Mouse (Mus musculus) kidney, embryonic 15.5 days (tissue): ENCODE data around the gene Pitpnm2. TPM values are rescaled to one million over a fixed set of nuclear protein-coding genes. Genes with fewer than 3 reads are reported as not detected.
A peak's percentile ranks its signal among the peaks of the same experiment; 100 is the strongest.

ENCODE experiments used
- ATAC-seq: fragments of 200-750 bp; cut with Nextera tagmentation; replicated peaks from 2 replicates; pipeline ENCODE4 v1.8.0; 2017; ENCODE audit warnings: moderate TSS enrichment; ENCODE audit not compliant: low FRiP score
- H3K27ac ChIP-seq: fragments of 300-500 bp; sonication (generic); 2 replicates; pipeline ENCODE4 v1.5.1; 2015; ENCODE audit warnings: mild to moderate bottlenecking, inconsistent platforms
- H3K27me3 ChIP-seq: fragments of 300-500 bp; sonication (generic); 2 replicates; pipeline ENCODE4 v1.6.1; 2015; ENCODE audit warnings: inconsistent platforms
- H3K36me3 ChIP-seq: fragments of 300-500 bp; sonication (generic); 2 replicates; pipeline ENCODE4 v1.6.1; 2015; ENCODE audit warnings: inconsistent platforms
- H3K4me1 ChIP-seq: fragments of 300-500 bp; sonication (generic); 2 replicates; pipeline ENCODE4 v1.6.1; 2015; ENCODE audit warnings: inconsistent platforms
- H3K4me2 ChIP-seq: fragments of 300-500 bp; sonication (generic); 2 replicates; pipeline ENCODE4 v1.6.1; 2015; ENCODE audit warnings: moderate library complexity, mild to moderate bottlenecking, inconsistent platforms
- H3K4me3 ChIP-seq: fragments of 300-500 bp; sonication (generic); replicated peaks from 2 replicates; pipeline ENCODE4 v1.5.1; 2015; ENCODE audit warnings: mild to moderate bottlenecking, inconsistent platforms
- H3K9ac ChIP-seq: fragments of 300-500 bp; sonication (generic); 2 replicates; pipeline ENCODE4 v1.6.1; 2015; ENCODE audit warnings: mild to moderate bottlenecking, inconsistent platforms
- H3K9me3 ChIP-seq: fragments of 300-500 bp; sonication (generic); replicated peaks from 2 replicates; pipeline ENCODE4 v1.6.1; 2016; ENCODE audit warnings: inconsistent platforms
- WGBS: fragments of 180-500 bp; shearing (Covaris S2); methylation state at CpG from one replicate; pipeline ENCODE4 v1.1.7; 2015; ENCODE audit warnings: mixed read lengths; 5-methylcytosine and 5-hydroxymethylcytosine counted together
- polyA plus RNA-seq: library from polyadenylated mRNA; unstranded; fragments of >200 nt; fragmentation: Nextera tagmentation; extraction: Ambion mirVana; gene quantifications from 2 replicates; pipeline ENCODE4 v1.2.1, GENCODE M21; 2015

Pitpnm2 gene
- polyA plus RNA-seq, 1 experiment from 2014 or later = 3.6 TPM

DNA sequence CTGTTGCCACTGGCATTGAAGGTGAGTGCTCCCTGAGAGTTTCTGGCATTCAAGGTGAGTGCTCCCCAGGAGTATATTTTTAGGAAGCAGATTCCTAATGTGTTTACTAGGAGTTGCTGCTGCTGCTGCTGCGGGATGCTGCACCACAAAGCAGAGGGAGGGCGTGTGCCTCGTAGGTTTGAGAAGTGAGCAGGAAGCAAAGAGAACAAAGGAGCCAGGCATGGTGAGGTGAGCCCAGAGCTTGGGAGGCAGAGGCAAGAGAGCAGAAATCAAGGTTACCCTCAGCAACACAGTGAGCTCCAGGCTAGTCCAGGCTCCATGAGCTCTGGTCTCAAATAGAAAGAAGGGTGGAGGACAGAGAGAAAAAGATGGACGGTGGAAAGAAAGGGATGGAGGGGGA is 13.7 kb upstream of the Pitpnm2 start:
- Histone ChIP-seq H3K4me2 (no peak overlapping the region), H3K27me3 (no peaks in the 10 kb centered on the region), H3K9ac (no peak overlapping the region), H3K9me3 (no peaks in the 10 kb centered on the region), H3K36me3 (peaks cover 69% of the 10 kb centered on the region), H3K4me3 (no peak overlapping the region), H3K27ac (no peak overlapping the region), H3K4me1 (no peaks in the 10 kb centered on the region)
- WGBS = 86% methylated on average over 4 of the region's 4 CpGs
- ATAC-seq = no peak

GRCm38 (mm10) chr5:124262090-124262489 is 12.5 kb upstream of the Pitpnm2 start:
- Histone ChIP-seq H3K27me3 (no peaks in the 10 kb centered on the region), H3K27ac (no peak overlapping the region), H3K4me1 (no peaks in the 10 kb centered on the region), H3K4me2 (no peak overlapping the region), H3K36me3 (peaks cover 81% of the 10 kb centered on the region), H3K4me3 (no peak overlapping the region), H3K9ac (no peak overlapping the region), H3K9me3 (no peaks in the 10 kb centered on the region)
- ATAC-seq = no peak
- WGBS = 82% methylated on average over 4 of the region's 4 CpGs

GRCm38 (mm10) chr5:124259133-124259532 is 9.6 kb upstream of the Pitpnm2 start:
- Histone ChIP-seq H3K4me1 (no peaks in the 10 kb centered on the region), H3K9ac (no peak overlapping the region), H3K4me2 (no peak overlapping the region), H3K27ac (no peak overlapping the region), H3K4me3 (no peak overlapping the region), H3K9me3 (no peaks in the 10 kb centered on the region), H3K36me3 (peaks cover 81% of the 10 kb centered on the region), H3K27me3 (no peaks in the 10 kb centered on the region)
- ATAC-seq = no peak
- 53% methylated on average over 2 of the region's 2 CpGs for WGBS

GRCm38 (mm10) chr5:124258026-124258425 is 8.5 kb upstream of the Pitpnm2 start:
- 100% methylated on average over 1 of the region's 1 CpGs for WGBS
- H3K36me3 ChIP-seq = peaks cover 87% of the 10 kb centered on the region
- no peak for ATAC-seq
- no peak overlapping the region for H3K4me2 ChIP-seq
- no peaks in the 10 kb centered on the region for H3K4me1 ChIP-seq
- H3K9ac ChIP-seq = no peak overlapping the region
- no peaks in the 10 kb centered on the region for H3K9me3 ChIP-seq
- no peak overlapping the region for H3K4me3 ChIP-seq
- no peak overlapping the region for H3K27ac ChIP-seq
- H3K27me3 ChIP-seq = no peaks in the 10 kb centered on the region

DNA sequence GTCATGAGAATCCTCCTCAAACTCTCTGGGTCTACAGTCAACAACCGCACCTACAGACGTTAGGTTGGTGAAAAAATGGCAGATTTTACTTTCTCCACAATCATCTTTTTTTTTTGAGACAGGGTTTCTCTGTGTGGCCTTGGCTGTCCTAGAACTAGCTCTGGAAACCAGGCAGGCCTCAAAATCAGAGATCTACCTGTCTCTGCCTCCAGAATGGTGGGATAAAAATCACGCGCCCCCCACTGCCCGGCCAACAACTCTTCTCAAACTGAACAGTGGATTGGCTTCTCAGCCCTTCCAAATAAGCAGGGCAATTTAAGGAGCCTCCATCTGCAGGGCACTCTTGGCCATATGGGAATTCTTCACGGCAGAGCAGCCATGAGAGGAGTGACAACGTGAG is 5.6 kb upstream of the Pitpnm2 start:
- ATAC-seq = no peak
- Histone ChIP-seq H3K4me3 (no peak overlapping the region), H3K36me3 (peaks cover 74% of the 10 kb centered on the region), H3K4me2 (no peak overlapping the region), H3K9ac (no peak overlapping the region), H3K27me3 (no peaks in the 10 kb centered on the region), H3K4me1 (peaks cover 7% of the 10 kb centered on the region), H3K9me3 (no peaks in the 10 kb centered on the region), H3K27ac (no peak overlapping the region)
- 89% methylated on average over 7 of the region's 7 CpGs for WGBS

DNA sequence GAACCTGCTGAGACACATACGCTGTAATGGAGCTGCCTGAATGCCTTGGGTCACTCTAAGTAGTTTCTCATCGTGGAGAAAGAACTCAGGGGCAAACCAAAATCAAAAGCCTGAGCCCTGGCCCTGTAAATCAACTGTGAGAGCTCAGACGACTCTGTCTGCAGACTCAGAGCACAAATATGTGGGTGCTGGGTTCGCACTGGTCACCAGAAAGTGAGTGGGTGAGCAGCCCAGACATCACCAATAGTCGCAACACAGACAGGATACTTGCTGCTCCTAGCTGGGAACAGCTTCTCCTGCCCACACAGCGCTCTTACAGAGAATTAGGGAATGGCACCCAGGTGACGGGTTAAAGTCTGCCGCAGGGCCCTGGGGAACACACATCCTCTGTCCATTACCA is 4.0 kb upstream of the Pitpnm2 start:
- Histone ChIP-seq H3K9me3 (no peaks in the 10 kb centered on the region), H3K4me2 (no peak overlapping the region), H3K27ac (no peak overlapping the region), H3K4me3 (no peak overlapping the region), H3K9ac (no peak overlapping the region), H3K27me3 (no peaks in the 10 kb centered on the region), H3K4me1 (peaks cover 16% of the 10 kb centered on the region), H3K36me3 (peaks cover 59% of the 10 kb centered on the region)
- WGBS = 76% methylated on average over 8 of the region's 8 CpGs
- no peak for ATAC-seq

- Histone ChIP-seq H3K4me2 (no peak overlapping the region), H3K4me3 (no peak overlapping the region), H3K27ac (no peak overlapping the region), H3K4me1 (peaks cover 24% of the 10 kb centered on the region), H3K27me3 (no peaks in the 10 kb centered on the region), H3K36me3 (peaks cover 51% of the 10 kb centered on the region), H3K9ac (no peak overlapping the region), H3K9me3 (no peaks in the 10 kb centered on the region)
- WGBS = 92% methylated on average over 13 of the region's 13 CpGs
- no peak for ATAC-seq
Observed at GRCm38 (mm10) chr5:124252580-124253320, 3.2 kb upstream of the Pitpnm2 start.

- 86% methylated on average over 5 of the region's 5 CpGs for WGBS
- H3K4me1 ChIP-seq = peaks cover 30% of the 10 kb centered on the region
- no peak for ATAC-seq
- H3K4me3 ChIP-seq = no peak overlapping the region
- no peak overlapping the region for H3K4me2 ChIP-seq
- H3K36me3 ChIP-seq = peaks cover 38% of the 10 kb centered on the region
- H3K27me3 ChIP-seq = no peaks in the 10 kb centered on the region
- no peak overlapping the region for H3K9ac ChIP-seq
- no peaks in the 10 kb centered on the region for H3K9me3 ChIP-seq
- H3K27ac ChIP-seq = no peak overlapping the region
Observed at GRCm38 (mm10) chr5:124251070-124251469, 1.5 kb upstream of the Pitpnm2 start.

- WGBS = 2% methylated on average over 40 of the region's 77 CpGs
- peak overlapping the region; percentile 77 for H3K9ac ChIP-seq
- no peaks in the 10 kb centered on the region for H3K27me3 ChIP-seq
- peak overlapping the region; percentile 84 for H3K4me2 ChIP-seq
- H3K4me1 ChIP-seq = peaks cover 30% of the 10 kb centered on the region
- H3K27ac ChIP-seq = peak overlapping the region; percentile 88
- H3K36me3 ChIP-seq = peaks cover 39% of the 10 kb centered on the region
- peak; percentile 47 for ATAC-seq
- H3K4me3 ChIP-seq = peak overlapping the region; percentile 75
- H3K9me3 ChIP-seq = no peaks in the 10 kb centered on the region
Observed at GRCm38 (mm10) chr5:124248845-124249613, 531 bp downstream of the Pitpnm2 start.

DNA sequence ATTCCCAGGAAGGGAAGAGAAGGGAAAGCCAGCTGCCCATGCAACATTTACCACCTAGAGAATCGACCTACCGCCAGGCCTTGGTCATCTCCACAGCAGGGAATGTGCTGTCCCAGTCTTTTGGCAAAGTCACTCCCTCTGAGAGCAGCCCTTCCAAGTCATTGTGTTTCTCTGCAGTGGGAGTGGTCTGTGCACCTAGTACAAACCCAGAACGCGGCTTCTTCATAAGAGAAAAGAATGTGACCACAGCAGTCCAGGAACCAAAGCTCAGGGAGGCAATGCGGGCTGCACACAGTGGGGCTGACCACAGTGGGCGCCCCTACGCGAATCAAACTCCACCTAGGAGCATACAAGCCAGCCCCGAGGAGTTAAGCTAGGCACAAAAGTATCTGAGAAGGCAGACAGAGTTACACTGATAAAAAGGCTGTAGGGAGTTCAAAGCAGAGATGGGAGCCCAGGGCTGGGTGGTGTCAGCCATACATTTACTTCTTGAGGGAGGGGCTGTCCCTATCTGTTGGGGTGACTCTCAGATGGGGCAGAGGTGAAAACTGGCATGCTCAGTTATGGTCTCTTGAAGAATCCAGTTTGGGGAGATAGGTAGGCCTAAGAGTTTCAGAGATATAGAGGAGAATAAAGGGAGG is 1.5 kb downstream of the Pitpnm2 start:
- 44% methylated on average over 9 of the region's 9 CpGs for WGBS
- Histone ChIP-seq H3K4me1 (peaks cover 30% of the 10 kb centered on the region), H3K9ac (no peak overlapping the region), H3K27ac (peak overlapping the region; percentile 88), H3K4me2 (peak overlapping the region; percentile 84), H3K9me3 (no peaks in the 10 kb centered on the region), H3K27me3 (no peaks in the 10 kb centered on the region), H3K36me3 (peaks cover 33% of the 10 kb centered on the region), H3K4me3 (peak overlapping the region; percentile 75)
- no peak for ATAC-seq

DNA sequence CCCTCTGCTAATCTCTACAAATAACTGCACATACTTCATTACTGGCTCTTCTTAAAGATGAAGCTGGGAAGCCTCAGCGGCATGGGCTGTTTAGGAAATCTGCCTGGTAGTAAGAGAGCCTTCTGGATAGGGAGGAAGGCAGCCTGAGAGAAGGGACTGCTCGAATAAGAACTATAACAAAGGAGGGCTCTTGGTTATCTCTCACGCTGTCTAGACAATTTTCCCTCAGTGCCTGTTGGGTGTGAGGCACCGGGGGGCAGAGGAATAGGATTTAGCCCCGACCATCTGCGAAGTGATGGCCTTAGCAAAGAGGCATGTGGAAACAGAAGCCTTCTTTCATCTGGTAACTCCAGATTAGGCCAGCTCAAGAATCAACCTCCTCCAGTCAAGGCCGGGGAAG is 2.3 kb downstream of the Pitpnm2 start:
- WGBS = 68% methylated on average over 7 of the region's 7 CpGs
- Histone ChIP-seq H3K36me3 (peaks cover 27% of the 10 kb centered on the region), H3K27ac (no peak overlapping the region)

GRCm38 (mm10) chr5:124244885-124245284 is 4.7 kb downstream of the Pitpnm2 start:
- ATAC-seq = no peak
- peaks cover 44% of the 10 kb centered on the region for H3K4me1 ChIP-seq
- H3K27me3 ChIP-seq = no peaks in the 10 kb centered on the region
- peaks cover 25% of the 10 kb centered on the region for H3K36me3 ChIP-seq
- no peak overlapping the region for H3K27ac ChIP-seq
- H3K9me3 ChIP-seq = no peaks in the 10 kb centered on the region
- no peak overlapping the region for H3K9ac ChIP-seq
- H3K4me2 ChIP-seq = no peak overlapping the region
- 88% methylated on average over 7 of the region's 7 CpGs for WGBS
- no peak overlapping the region for H3K4me3 ChIP-seq

More for the DNA sequence above, 2.3 kb downstream of the Pitpnm2 start:
- no peak for ATAC-seq
- no peak overlapping the region for H3K9ac ChIP-seq
- 0 out of 2 replicates have a peak overlapping the region, but pooled peaks have one; percentile 84 for H3K4me2 ChIP-seq
- no peak overlapping the region for H3K4me3 ChIP-seq
- H3K4me1 ChIP-seq = peaks cover 33% of the 10 kb centered on the region
- no peaks in the 10 kb centered on the region for H3K9me3 ChIP-seq
- H3K27me3 ChIP-seq = no peaks in the 10 kb centered on the region
